Mouse (Mus musculus) CH12.LX (cell line): ENCODE results near the gene Gm13272.
"Not testable (repeated sequence)": the region's sequence is repeated elsewhere in the genome, so short reads cannot be mapped to it uniquely, and the experiment has no call there.

Experiments
- BHLHE40 ChIP-seq: IDR thresholded peaks from 2 replicates; pipeline ENCODE4 v1.6.1; 2011; ENCODE audit warnings: mild to moderate bottlenecking, low read depth, low read length, improper control_type of control experiment
- CTCF ChIP-seq, 2 experiments: IDR thresholded peaks in 1 of 2; conservative IDR thresholded peaks in 1 of 2; 2 replicates each; pipeline ENCODE4 v1.5.1; 2011 to 2012; ENCODE audit warnings: low read depth in 2 of 2, low read length in 2 of 2, improper control_type of control experiment in 1 of 2, inconsistent platforms in 1 of 2, mild to moderate bottlenecking in 1 of 2, moderate library complexity in 1 of 2
- JUN ChIP-seq: IDR thresholded peaks from 2 replicates; pipeline ENCODE4 v1.6.1; 2011; ENCODE audit warnings: low read depth, mild to moderate bottlenecking, low read length, improper control_type of control experiment, moderate library complexity; ENCODE audit not compliant: insufficient read depth
- MAX ChIP-seq: IDR thresholded peaks from 2 replicates; pipeline ENCODE4 v1.6.1; 2011; ENCODE audit warnings: low read length, improper control_type of control experiment
- NRF1 ChIP-seq: IDR thresholded peaks from 2 replicates; pipeline ENCODE4 v1.6.1; 2014; ENCODE audit warnings: low read depth, mild to moderate bottlenecking, inconsistent platforms, low read length, improper control_type of control experiment, moderate library complexity
- POLR2A ChIP-seq: IDR thresholded peaks from 2 replicates; pipeline ENCODE4 v1.6.1; 2011; ENCODE audit warnings: low read depth, mild to moderate bottlenecking, improper control_type of control experiment, low read length
- SMC3 ChIP-seq: IDR thresholded peaks from 2 replicates; pipeline ENCODE4 v1.6.1; 2011; ENCODE audit warnings: low read depth, low read length, improper control_type of control experiment
- TCF12 ChIP-seq: IDR thresholded peaks from 2 replicates; pipeline ENCODE4 v1.6.1; 2014; ENCODE audit warnings: low read depth, mild to moderate bottlenecking, inconsistent platforms, low read length, improper control_type of control experiment

DNA sequence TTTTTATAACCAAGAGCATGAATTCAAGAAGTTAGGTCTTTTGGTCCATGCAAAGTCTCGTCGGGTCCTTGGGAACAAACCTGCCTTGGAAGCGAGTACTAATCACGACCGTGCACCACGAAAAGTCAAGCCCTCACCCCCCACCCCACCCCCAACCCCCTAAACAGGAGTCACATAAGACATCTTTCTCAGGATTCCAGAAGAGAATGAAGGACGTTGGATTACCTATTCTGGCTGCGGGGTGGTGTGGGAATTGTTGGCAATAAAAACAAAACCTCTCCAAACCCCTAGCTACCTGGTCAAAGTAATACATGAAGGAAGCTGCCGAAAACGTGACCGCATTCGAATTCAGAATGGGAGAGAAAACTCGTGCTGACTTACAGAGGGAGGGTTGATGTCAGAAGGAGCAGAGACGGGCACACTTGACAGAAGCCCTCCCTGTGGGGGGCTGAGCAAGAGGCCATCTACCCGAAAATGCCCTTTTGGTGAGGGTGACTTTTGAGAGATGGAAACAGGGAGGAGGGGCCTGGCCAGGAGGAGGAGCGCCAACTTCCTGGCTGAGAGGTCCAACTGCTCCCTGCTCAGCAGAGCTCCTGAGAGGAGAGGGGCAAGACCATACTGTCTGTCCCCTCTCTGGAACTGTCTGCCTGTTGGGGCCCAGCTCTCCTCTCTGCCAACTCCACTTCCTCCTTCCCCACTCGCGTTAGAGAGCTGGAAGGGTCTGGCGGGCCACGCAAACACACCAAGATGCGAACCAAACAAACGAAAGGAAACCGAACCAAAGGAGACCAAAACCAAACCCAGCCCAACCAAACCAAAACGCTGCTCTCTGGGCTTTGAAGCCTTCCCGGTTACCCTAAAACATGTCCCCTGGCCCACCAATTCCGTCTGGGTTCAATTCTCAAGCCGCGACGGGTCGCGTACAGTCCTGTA is 22.8 kb upstream of the Gm13272 start:
- peak; percentile 39; the same call in 1 of the 2 replicates for TF ChIP-seq POLR2A
- not testable (repeated sequence) for TF ChIP-seq JUN; CTCF (conservative IDR thresholded peaks at IDR 0.05 in 1 of 2, IDR thresholded peaks at IDR 0.05 in 1 of 2; ENCODE audit: low read depth in 2 of 2, low read length in 2 of 2); SMC3; TCF12; NRF1; MAX
- peak; percentile 48 for TF ChIP-seq BHLHE40
